Mouse (Mus musculus) testis, adult 2 months (tissue): ENCODE data around the gene Slc48a1. TPM values are rescaled to one million over a fixed set of nuclear protein-coding genes. Genes with fewer than 3 reads are reported as not detected.
A peak's percentile ranks its signal among the peaks of the same experiment; 100 is the strongest.

ENCODE experiments used
- H3K27ac ChIP-seq: fragments of 200-500 bp; 2 replicates; pipeline ENCODE4 v1.5.1; 2012; ENCODE audit warnings: low read depth, low read length; ENCODE audit not compliant: control insufficient read depth, insufficient read depth
- H3K27me3 ChIP-seq: fragments of 200-500 bp; 2 replicates; pipeline ENCODE4 v1.6.1; 2012; ENCODE audit warnings: mild to moderate bottlenecking, low read length, moderate library complexity; ENCODE audit not compliant: control insufficient read depth, insufficient read depth
- H3K36me3 ChIP-seq: fragments of 200-500 bp; 2 replicates; pipeline ENCODE4 v1.6.1; 2012; ENCODE audit warnings: mild to moderate bottlenecking, low read length; ENCODE audit not compliant: control insufficient read depth, insufficient read depth
- H3K4me1 ChIP-seq: fragments of 200-500 bp; 2 replicates; pipeline ENCODE4 v1.6.1; 2012; ENCODE audit warnings: low read length; ENCODE audit not compliant: control insufficient read depth, insufficient read depth
- H3K4me3 ChIP-seq: fragments of 200-500 bp; 2 replicates; pipeline ENCODE4 v1.5.1; 2012; ENCODE audit warnings: low read depth, mild to moderate bottlenecking, low read length, moderate library complexity, mixed read lengths; ENCODE audit not compliant: control insufficient read depth
- CTCF ChIP-seq: fragments of 200-500 bp; IDR thresholded peaks from 2 replicates; pipeline ENCODE4 v1.5.1; 2012; ENCODE audit warnings: low read depth, mild to moderate bottlenecking, inconsistent platforms, low read length, moderate library complexity; ENCODE audit not compliant: control insufficient read depth, insufficient read depth, insufficient replicate concordance
- POLR2A ChIP-seq: fragments of 200-500 bp; IDR thresholded peaks from 2 replicates; pipeline ENCODE4 v1.6.1; 2012; ENCODE audit warnings: low read depth, mild to moderate bottlenecking, inconsistent platforms, low read length, moderate library complexity; ENCODE audit not compliant: control insufficient read depth
- polyA plus RNA-seq: library from polyadenylated mRNA; depleted of rRNA; stranded (reverse); fragments of >200 nt; gene quantifications from 2 replicates; pipeline ENCODE4 v1.2.3, GENCODE M21; 2012

The Slc48a1 gene
- polyA plus RNA-seq, 1 experiment: 17.0 TPM

- H3K4me3 ChIP-seq: peak overlapping the region; percentile 65
- H3K4me1 ChIP-seq: peaks cover 11% of the 10 kb centered on the region
- H3K27me3 ChIP-seq: no peaks in the 10 kb centered on the region
- H3K36me3 ChIP-seq: no peaks in the 10 kb centered on the region
- TF ChIP-seq POLR2A (no peak), CTCF (no peak)
- no peak overlapping the region for H3K27ac ChIP-seq
These were observed 36.2 kb upstream of the Slc48a1 start for GRCm38 (mm10) chr15:97742074-97742473.

- Histone ChIP-seq H3K27ac (no peak overlapping the region), H3K27me3 (no peaks in the 10 kb centered on the region), H3K4me1 (peaks cover 11% of the 10 kb centered on the region), H3K36me3 (no peaks in the 10 kb centered on the region), H3K4me3 (no peak overlapping the region)
- no peak for TF ChIP-seq CTCF
- no peak for TF ChIP-seq POLR2A
These were observed 35.7 kb upstream of the Slc48a1 start for GRCm38 (mm10) chr15:97742600-97742999.

- Histone ChIP-seq H3K4me3 (no peak overlapping the region), H3K27ac (no peak overlapping the region), H3K4me1 (peaks cover 11% of the 10 kb centered on the region), H3K36me3 (no peaks in the 10 kb centered on the region), H3K27me3 (no peaks in the 10 kb centered on the region)
- TF ChIP-seq POLR2A: no peak
- no peak for TF ChIP-seq CTCF
These were observed 35.1 kb upstream of the Slc48a1 start for GRCm38 (mm10) chr15:97743210-97743609.

GRCm38 (mm10) chr15:97743961-97744525 lies 34.3 kb upstream of the Slc48a1 start:
- Histone ChIP-seq H3K27me3 (no peaks in the 10 kb centered on the region), H3K4me1 (peaks cover 11% of the 10 kb centered on the region), H3K36me3 (no peaks in the 10 kb centered on the region), H3K4me3 (no peak overlapping the region), H3K27ac (no peak overlapping the region)
- TF ChIP-seq POLR2A: no peak

GRCm38 (mm10) chr15:97744930-97745329 lies 33.4 kb upstream of the Slc48a1 start:
- H3K27ac ChIP-seq: peak overlapping the region; percentile 56
- TF ChIP-seq CTCF (no peak), POLR2A (no peak)

GRCm38 (mm10) chr15:97745331-97745730 lies 33.0 kb upstream of the Slc48a1 start:
- H3K4me1 ChIP-seq: peaks cover 11% of the 10 kb centered on the region
- no peaks in the 10 kb centered on the region for H3K27me3 ChIP-seq
- H3K36me3 ChIP-seq: no peaks in the 10 kb centered on the region
- no peak; the same call in 1 of the 2 replicates for TF ChIP-seq POLR2A
- TF ChIP-seq CTCF: no peak
- H3K27ac ChIP-seq: peak overlapping the region; percentile 56
- no peak overlapping the region for H3K4me3 ChIP-seq

More at GRCm38 (mm10) chr15:97744930-97745329, 33.4 kb upstream of the Slc48a1 start:
- Histone ChIP-seq H3K27me3 (no peaks in the 10 kb centered on the region), H3K4me3 (no peak overlapping the region), H3K36me3 (no peaks in the 10 kb centered on the region), H3K4me1 (peaks cover 11% of the 10 kb centered on the region)

GRCm38 (mm10) chr15:97746278-97746677 lies 32.0 kb upstream of the Slc48a1 start:
- Histone ChIP-seq H3K4me3 (peak overlapping the region; percentile 83), H3K4me1 (peaks cover 9% of the 10 kb centered on the region), H3K36me3 (no peaks in the 10 kb centered on the region), H3K27ac (no peak overlapping the region; the same call in 1 of the 2 replicates), H3K27me3 (no peaks in the 10 kb centered on the region)
- TF ChIP-seq CTCF (no peak), POLR2A (no peak)

GRCm38 (mm10) chr15:97746748-97747147 lies 31.6 kb upstream of the Slc48a1 start:
- TF ChIP-seq POLR2A (peak; percentile 78; the same call in 1 of the 2 replicates), CTCF (no peak)
- Histone ChIP-seq H3K27ac (peak overlapping the region; percentile 75; the same call in 1 of the 2 replicates), H3K27me3 (no peaks in the 10 kb centered on the region), H3K36me3 (no peaks in the 10 kb centered on the region), H3K4me1 (peaks cover 9% of the 10 kb centered on the region), H3K4me3 (peak overlapping the region; percentile 83)
